Comparison of ENCODE assay signal across 8 mouse cellular contexts in the genomic region with DNA sequence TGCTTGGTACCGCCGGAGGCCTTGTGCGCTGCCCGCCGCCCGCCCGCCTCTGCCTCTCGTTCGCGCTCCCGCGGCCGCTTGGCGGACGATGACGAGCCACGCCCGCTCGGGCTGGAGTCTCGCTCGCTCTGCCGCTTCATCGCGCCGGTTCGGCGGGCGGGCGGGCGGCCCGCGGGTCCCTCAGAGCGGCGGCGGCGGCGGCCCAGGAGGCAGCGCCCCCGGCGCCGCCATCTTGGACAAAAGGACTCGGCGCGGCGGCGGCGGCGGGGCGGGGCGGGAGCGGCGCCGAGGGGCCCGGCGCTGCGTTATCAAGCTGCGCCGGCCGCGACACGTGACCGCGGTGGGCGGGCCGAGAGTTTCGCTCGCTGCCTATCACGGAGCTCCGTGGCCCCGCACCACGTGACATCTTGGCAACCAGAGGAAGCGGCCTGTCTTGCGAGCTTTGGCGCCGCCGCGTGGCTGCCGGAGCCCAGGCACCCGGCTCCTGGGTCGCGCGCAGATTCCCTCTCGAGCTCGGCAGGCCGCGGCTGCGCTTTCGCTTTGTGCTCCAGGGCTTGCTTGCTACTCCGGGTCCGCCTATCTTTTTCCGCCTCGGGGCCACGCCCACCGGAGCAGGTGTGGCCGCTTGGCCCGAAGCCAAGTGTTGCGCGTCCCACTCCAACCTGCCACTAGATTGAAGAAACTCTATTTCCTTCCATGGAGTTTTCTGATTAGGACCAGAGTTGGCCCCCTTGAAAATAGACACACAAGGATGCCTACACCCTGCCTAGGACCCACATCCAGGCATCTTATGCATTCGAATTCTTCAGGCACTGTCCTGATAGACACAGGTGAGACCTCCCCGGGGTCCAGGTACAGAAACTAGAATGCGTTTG. TPM values are rescaled to one million over a fixed set of nuclear protein-coding genes. Genes with fewer than 3 reads are reported as not detected.
A peak's percentile ranks its signal among the peaks of the same experiment; 100 is the strongest.
DNase-seq lines count a peak whose midpoint lies in the region; ATAC-seq and TF ChIP-seq lines count a peak whose summit lies in the region.

A gene (minus strand): TSS at position 601 of the 875 bp plus-strand sequence.

- peak within 1 kb of the TSS; percentile 97 for H3K4me3 ChIP-seq in hindbrain, embryonic 10.5 days
- peak within 1 kb of the TSS; percentile 99 for H3K4me3 ChIP-seq in lung, postnatal 0 days (ENCODE audit: low read depth, low read length)

- H3K4me1 ChIP-seq in hindbrain, embryonic 10.5 days (replicated peaks): peaks cover 83% of the 10 kb centered on the region
- peaks cover 29% of the 10 kb centered on the region for H3K4me1 ChIP-seq in lung, postnatal 0 days (ENCODE audit: insufficient read depth, low read depth, low read length)

- no peak for TF ChIP-seq EP300 in lung, postnatal 0 days (IDR thresholded peaks at IDR 0.05)

- no peaks in the 10 kb centered on the region for H3K27me3 ChIP-seq in hindbrain, embryonic 10.5 days (ENCODE audit: insufficient read depth, poor library complexity, severe bottlenecking)
- no peaks in the 10 kb centered on the region for H3K27me3 ChIP-seq in lung, postnatal 0 days (replicated peaks; ENCODE audit: insufficient read depth, low read length)

- TF ChIP-seq CTCF in lung, postnatal 0 days (IDR thresholded peaks at IDR 0.05): peak; percentile 85

- DNase-seq in MN1 (ENCODE audit: low spot score): peak; percentile 98
- peak; percentile 98 for DNase-seq in cerebellum, adult 9-10 months
- DNase-seq in hindbrain, embryonic 10.5 days (ENCODE audit: low spot score): peak; percentile 99
- DNase-seq in layer of hippocampus, adult 9-11 months: peak; percentile 98
- peak; percentile 99 for DNase-seq in lung, postnatal 0 days (ENCODE audit: low spot score)
- DNase-seq in ovary, postnatal 14 days (ENCODE audit: low spot score): peak; percentile 95
- peak; percentile 99 for DNase-seq in thymus, postnatal 14 days

- peak; percentile 48 for ATAC-seq in frontal cortex, adult (ENCODE audit: low TSS enrichment)
- ATAC-seq in lung, postnatal 0 days: peak; percentile 81

- H3K9ac ChIP-seq in lung, postnatal 0 days (replicated peaks; ENCODE audit: low read depth): peak within 1 kb of the TSS; percentile 76

- peaks cover 75% of the 10 kb centered on the region for H3K36me3 ChIP-seq in hindbrain, embryonic 10.5 days
- H3K36me3 ChIP-seq in lung, postnatal 0 days (ENCODE audit: insufficient read depth, low read length): peaks cover 11% of the 10 kb centered on the region

- H3K27ac ChIP-seq in hindbrain, embryonic 10.5 days: peak within 1 kb of the TSS; percentile 99
- peak within 1 kb of the TSS; percentile 87 for H3K27ac ChIP-seq in lung, postnatal 0 days (ENCODE audit: low read length)

- WGBS in hindbrain, embryonic 10.5 days: 3% methylated on average over 101 of the region's 101 CpGs
- 2% methylated on average over 82 of the region's 101 CpGs for WGBS in lung, postnatal 0 days

- peak within 1 kb of the TSS; percentile 100 for H3K4me2 ChIP-seq in lung, postnatal 0 days (replicated peaks; ENCODE audit: low read depth, low read length)

- H3K9me3 ChIP-seq in hindbrain, embryonic 10.5 days: no peaks in the 10 kb centered on the region
- no peaks in the 10 kb centered on the region for H3K9me3 ChIP-seq in lung, postnatal 0 days (ENCODE audit: low read length)

RNA-seq across cellular contexts. Expression of the gene that starts here (rescaled TPM):
- polyA plus RNA-seq in hindbrain, embryonic 10.5 days (2016; fragmentation: Nextera tagmentation; extraction: Ambion mirVana): 17.1 and 23.8 TPM in 2 replicates
- polyA plus RNA-seq in lung, postnatal 0 days (2015; fragmentation: Nextera tagmentation; extraction: Ambion mirVana): 4.5 and 5.2 TPM in 2 replicates

Comparison
In these comparisons a context has a peak if more than half of its experiments do, and no peak if none do; other contexts are left out.
1. Peak in every context shown above with its lines: DNase-seq, ATAC-seq, H3K4me3 ChIP-seq and H3K27ac ChIP-seq.